Mouse (Mus musculus) thymus, postnatal 36 days (tissue): ENCODE measurements around the gene Scrn3.

Experiments used
- DNase-seq, 2 experiments: peaks; one replicate each; pipeline ENCODE4 v3.0.0; 2022; ENCODE audit warnings: mixed read lengths in 2 of 2

Scrn3 gene

GRCm38 (mm10) chr2:73319218-73319617 is 6.8 kb downstream of the Scrn3 start:
- DNase-seq: no peak

DNA sequence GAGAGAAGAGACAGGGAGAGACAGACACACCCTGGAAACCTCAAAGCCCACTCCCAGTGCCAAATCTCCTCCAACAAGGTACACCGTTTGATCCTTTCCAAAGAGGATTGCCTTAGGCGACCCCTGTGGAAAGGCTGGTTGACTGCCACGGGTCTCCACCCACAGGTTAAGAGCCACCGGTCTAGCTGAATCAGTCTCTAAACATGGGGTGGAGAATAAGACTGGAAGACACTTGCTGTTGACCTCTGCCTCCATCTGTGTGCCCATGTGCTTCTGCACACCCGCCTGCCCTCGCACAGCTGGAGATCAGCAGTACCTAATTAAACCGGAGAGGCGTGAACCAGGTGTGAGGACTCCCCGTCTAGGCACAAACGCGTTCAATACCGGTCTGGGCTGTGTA is 10.6 kb downstream of the Scrn3 start:
- DNase-seq: no peak

- no peak for DNase-seq
Measured at GRCm38 (mm10) chr2:73325871-73326270, 13.5 kb downstream of the Scrn3 start.

DNA sequence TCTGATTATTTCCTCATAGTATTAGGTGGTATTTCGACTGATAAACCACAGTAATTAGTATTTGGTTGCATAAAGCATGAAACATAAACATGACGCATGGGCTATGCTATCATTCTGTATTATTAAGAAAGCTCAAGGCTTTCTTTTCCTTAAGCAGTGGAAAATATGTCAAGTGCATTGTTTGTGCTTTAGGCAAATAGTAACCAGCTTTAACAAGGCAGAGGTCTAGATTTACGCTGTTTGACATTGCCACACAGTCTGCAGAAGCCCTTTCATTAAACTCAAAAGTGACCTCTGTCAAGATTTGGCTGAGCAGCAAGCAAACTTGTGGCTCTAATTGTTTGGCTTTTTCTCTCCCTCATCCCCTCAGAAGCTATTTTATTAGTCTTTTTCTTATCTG is 23.5 kb downstream of the Scrn3 start:
- DNase-seq: no peak

- no peak for DNase-seq
Measured at GRCm38 (mm10) chr2:73338415-73338814, 26.0 kb downstream of the Scrn3 start.

GRCm38 (mm10) chr2:73343701-73344100 is 31.3 kb downstream of the Scrn3 start:
- DNase-seq: no peak

DNA sequence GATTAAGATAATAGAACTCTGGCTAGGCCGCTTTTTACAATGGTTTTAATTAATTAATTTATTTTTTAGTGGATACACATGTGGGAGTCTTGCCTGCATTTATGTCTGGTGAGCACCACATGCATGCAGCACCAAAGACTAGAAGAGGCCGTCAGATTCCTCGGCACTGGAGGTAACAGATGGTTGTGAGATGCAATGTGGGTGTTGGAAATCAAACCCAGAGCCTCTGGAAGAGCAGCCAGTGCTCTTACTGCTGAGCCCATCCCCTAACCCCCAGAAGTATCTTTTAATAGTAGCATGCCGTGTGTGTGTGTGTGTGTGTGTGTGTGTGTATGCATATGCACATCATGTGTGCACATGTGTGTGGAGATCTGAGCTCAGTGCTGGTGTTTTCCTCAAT is 32.8 kb downstream of the Scrn3 start:
- DNase-seq: no peak

DNA sequence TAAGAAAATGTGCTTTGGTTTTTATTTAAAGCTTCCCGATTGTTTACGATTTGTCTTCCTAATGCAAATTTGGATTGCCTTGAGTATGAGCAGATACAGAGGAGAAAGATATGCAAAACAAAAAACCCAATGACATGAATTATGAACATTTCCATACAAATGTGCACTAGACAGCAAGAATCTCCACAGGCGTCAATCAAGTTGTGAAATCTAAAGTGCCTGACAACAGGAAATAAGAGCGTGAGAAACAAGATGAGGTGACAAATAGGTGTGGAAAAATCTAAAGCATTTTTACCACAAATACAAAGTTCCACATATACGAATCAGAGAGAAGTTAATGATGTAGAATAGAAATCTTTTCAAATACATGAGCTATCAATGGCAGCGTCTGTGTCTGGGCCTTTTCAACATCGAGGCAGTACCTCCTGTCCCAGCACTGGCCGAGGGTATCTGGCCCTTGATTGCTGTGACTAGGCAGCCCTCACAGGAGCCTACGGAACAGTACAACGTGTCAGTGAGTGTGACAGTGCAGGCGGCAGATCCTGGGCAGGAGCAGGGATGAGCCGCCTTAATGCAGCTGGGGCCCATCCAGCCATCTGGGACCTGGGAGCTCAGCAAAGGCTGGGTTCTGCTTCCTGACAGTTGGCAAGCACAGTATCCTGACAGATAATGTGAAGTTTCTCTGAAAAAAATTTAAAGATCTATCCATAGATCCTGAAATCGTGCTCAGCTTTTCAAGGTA is 34.1 kb downstream of the Scrn3 start:
- DNase-seq: no peak

GRCm38 (mm10) chr2:73347136-73347535 is 34.7 kb downstream of the Scrn3 start:
- no peak for DNase-seq

DNA sequence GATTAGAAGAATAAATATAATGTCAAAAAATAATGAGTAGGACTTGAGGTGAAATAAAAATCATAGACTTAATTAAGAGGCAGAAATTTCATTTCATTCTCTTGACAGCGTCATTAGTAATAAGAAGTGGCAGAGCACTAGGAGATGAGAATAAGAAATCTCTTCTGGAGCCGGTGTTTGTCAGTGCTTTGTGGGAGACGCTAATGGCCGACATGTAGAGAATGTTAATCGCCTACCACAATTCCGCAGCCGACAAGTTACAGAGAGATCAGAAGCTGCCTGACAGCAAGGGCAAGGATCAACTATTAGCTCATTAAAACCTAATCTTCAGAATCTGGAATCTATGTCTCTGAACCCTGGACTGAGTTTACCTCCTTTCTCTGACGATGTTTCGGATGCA is 35.4 kb downstream of the Scrn3 start:
- no peak for DNase-seq

GRCm38 (mm10) chr2:73348221-73348620 is 35.8 kb downstream of the Scrn3 start:
- DNase-seq: no peak

GRCm38 (mm10) chr2:73351496-73351895 is 39.1 kb downstream of the Scrn3 start:
- DNase-seq: no peak

DNA sequence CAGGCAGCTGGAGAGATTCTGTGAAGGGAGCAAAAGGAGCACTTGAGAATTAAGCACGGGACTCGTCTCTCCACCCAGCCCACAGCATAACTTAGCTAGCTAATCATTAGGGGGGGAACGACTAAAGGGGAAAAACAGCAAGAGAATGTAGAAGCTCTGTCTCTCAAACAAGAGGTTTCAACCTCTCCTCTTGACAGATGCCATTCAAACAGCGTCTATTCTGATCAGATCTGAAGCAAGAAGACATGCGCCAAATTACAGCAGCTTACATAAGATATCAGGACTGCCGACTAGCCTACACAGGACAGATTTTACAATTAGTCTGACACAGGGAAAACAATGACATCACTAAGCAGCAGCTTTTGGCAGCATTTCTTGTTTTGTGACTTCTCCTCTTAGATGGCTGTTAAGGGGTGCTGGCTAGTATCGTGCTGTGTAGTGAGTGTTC is 39.5 kb downstream of the Scrn3 start:
- DNase-seq: no peak

- no peak for DNase-seq
Measured at GRCm38 (mm10) chr2:73357004-73357403, 44.6 kb downstream of the Scrn3 start.

- DNase-seq: no peak
Measured at GRCm38 (mm10) chr2:73359941-73360340, 47.5 kb downstream of the Scrn3 start.

GRCm38 (mm10) chr2:73360536-73360935 is 48.1 kb downstream of the Scrn3 start:
- DNase-seq: no peak

DNA sequence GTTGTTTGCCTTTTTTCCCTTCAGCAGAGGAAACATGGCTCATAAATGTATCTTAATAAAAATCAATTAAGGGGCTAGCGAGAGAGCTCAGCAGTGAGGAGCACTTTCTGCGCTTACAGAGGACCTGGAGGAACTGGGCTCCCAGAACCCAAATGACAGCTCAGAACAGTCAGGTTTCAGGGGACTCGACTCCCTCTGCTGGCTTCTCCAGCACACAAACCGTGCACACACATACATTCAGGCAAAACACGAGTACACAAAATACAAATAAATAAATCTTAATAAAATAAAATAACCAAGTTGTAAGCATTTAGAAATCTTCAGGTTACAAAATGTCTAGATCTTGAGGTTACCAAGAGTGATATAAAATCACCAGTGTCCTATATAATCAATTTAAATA is 51.0 kb downstream of the Scrn3 start:
- DNase-seq: no peak

DNA sequence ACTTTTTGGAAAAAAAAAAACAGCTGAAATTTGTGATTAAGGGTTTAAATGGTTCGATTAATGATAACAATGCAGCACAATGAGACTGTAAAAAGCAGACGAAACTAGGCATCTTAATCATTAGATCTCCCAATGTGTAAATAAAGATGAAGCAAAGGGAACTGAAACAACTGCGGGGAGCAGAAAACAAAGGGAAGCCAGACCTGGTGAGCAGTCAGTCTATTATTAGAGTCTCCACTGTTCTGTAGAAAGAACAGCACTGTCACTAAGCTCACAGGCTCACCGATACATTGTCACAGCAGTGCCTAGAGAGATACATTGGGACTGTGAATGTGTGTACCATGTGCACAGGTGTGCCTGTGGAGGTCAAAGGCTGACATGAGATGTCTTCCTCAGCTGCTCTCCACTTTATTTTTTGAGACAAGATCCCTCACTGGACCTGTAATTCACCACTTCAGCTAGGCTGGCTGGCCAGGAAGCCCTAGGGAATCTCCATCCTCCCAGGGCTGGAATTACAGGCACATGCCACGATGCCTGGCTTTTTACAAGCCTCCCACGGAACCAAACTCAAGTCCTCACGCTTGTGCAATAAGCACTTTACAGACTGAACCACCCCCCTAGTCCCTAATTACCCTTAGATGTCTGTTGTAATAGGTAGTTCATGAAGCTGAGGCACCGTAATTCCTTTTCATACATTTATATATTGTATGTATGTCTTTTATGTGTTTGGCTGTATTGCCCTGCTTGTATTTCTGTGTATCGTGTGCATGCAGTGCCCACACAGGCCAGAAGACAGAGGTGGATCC is 59.3 kb downstream of the Scrn3 start:
- no peak for DNase-seq

DNA sequence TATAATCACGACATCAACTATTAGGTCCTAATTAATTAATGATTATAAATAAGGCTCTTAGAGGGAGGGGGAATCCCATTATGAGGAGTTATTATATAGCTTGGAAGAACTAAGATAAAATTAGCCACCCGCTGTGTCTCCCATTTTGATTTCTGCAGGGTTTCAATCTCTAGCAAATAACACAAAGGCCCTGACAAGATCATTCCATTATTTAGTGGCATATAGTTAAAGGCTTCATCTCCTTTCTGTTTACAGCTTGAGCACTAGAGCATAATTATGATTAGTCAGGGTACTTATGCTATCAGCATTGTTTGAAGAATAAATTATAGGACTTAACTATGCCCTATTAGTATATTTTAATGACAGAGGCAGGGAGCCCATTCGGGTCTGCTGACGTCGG is 65.9 kb downstream of the Scrn3 start:
- no peak for DNase-seq

DNA sequence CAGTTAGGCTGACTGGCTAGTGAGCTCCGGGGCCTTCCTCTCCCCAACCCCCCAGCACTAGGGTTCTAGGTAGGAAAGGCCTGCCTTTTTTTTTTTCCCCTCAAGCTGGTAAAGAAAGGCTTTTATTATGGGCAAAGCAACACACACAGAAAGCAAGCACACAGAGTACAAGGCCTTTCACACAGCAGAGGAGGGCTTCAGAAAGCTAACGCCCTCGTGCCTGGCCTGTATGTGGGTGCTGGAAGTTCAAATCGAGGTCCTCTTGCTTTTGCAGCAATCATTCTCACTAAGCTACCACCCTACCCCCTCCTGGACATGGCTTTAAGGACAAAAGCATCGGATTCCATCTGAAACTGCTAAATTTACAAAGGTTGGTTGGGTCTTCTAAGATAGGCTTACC is 67.3 kb downstream of the Scrn3 start:
- DNase-seq: no peak

DNA sequence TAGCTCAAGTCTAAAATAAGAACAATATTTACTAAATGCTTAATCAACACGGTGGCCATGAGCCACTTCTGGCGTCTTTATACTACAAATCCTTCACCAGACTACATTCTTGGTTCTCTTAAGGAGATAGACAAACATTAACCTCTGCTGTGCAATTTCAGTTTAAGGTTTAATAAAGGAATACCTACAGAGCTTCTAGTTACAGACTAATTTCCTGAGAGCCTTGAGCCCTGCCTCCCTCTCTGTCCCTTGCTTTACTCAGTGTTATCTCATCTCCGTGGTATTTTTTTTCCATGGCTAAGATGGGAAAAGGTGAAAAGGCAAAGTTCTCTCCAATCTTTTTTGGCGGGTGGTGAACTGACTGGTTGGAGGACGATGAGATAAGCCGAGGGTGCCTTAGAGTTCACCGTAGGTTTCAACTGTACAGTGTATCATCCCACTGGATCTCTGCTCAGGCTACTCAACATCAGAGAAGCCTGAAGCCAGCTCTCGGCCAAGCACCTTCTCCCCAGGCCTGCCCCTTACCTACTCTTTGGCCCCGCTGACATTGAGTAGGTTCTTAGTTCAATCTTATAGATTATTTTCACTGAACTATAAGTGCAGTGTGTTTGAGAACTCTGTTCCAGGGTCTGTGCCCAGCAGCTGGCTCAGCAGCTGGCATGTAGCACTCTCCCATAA is 68.0 kb downstream of the Scrn3 start:
- no peak for DNase-seq

- no peak for DNase-seq
Measured at GRCm38 (mm10) chr2:73385172-73385571, 72.8 kb downstream of the Scrn3 start.

DNA sequence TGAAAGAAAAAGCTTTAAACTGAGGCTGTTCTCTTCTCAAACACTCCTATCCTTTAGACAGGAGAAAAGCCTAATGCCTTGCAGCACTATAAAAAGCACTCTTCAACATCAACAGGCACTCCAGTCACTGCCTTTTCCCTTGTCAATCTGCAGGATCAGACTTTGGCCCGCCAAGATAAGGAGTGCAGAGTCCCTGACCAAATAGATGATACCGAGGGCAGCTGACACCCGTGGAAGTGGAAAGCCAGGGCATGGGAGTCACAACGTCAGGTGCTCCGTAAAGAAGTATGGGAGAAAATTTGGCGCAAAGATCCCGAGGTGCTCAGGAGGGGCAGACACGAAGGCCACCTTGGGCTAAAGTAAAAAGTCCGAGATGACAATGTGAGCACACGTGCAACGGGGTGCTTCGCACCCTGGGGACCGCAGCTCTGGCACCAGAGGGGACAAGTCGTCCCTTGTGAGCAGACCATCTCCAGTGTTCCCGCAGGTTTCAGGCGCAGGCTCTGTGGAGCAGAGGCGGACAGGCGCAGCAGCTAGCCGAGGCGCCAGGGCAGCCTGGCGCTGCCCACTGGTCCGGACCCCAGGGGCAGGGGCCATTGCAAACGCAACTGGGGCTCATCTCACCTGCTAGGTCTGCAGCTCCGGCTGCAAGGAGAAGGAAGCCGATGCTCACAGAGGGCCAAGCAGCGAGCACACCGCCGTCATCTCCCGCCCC is 73.4 kb downstream of the Scrn3 start:
- no peak for DNase-seq
